Mouse (Mus musculus) heart, adult 9 months (tissue): Measurements from ENCODE around the gene Pde1b.

Experiments used
- DNase-seq, 2 experiments: peaks; one replicate each; pipeline ENCODE4 v3.0.0; 2022; ENCODE audit warnings: low spot score in 2 of 2

Gene Pde1b

GRCm38 (mm10) chr15:103502435-103503250 is at the start of gene Pde1b:
Gene Pde1b, plus strand, starts transcription at chr15:103503034.
- peak; percentile 15 to 16 for DNase-seq

DNA sequence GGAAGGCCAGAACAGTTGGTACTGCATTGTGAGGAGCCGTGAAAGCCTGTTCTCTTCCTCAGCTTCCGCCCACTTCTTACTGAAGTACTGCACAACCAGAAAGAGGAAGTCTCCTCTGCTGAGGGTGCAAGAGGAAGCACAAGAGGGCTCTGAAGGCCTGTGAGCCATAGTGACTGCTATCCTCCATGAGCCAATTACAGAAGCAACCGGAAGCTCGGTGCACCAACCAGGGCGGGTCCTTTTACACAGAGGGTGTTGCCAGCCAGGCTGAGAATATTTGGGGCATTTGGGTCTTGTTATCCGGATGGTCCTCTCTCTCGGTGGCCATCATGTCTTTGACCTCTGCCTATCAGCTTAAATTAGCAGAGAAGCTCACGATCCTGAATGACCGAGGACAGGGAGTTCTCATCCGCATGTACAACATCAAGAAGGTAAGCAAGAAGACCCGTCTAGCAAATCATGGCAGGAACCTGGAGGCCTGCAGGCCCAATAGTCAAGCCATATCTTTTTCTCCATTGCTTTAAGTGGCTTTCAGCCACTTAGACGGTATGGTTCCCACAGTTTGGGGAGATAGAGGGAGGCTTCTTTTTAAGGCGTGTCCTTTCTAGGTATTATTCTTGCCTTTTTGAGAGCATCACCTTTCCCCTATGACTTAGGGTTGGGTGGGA is 49.1 kb upstream of the Pde1b start, which contains the start of gene Nckap1l:
TSS of gene Nckap1l (plus strand) at position 244 of the 668 bp plus-strand sequence.
- peak; percentile 54 to 79 for DNase-seq

DNA sequence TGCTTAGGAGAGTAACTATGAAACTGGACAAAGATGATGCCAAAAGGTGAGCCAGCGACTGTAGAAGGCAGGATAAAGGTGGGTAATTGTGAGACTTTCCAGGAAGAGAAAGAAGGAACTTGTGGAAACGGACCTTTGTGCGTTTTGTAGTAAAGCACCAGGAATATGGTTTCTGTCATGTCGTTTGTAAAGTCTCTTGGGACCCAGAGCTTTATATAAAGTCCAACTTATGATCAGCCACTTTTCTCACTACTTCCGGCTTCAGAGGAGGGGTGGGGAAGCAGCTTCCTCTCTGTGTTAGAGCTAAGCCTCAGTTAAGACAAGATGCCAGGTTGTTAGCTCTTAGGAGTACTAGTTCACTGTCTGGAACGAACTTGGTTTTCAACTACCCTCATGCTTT is 48.4 kb upstream of the Pde1b start:
- DNase-seq = no peak

DNA sequence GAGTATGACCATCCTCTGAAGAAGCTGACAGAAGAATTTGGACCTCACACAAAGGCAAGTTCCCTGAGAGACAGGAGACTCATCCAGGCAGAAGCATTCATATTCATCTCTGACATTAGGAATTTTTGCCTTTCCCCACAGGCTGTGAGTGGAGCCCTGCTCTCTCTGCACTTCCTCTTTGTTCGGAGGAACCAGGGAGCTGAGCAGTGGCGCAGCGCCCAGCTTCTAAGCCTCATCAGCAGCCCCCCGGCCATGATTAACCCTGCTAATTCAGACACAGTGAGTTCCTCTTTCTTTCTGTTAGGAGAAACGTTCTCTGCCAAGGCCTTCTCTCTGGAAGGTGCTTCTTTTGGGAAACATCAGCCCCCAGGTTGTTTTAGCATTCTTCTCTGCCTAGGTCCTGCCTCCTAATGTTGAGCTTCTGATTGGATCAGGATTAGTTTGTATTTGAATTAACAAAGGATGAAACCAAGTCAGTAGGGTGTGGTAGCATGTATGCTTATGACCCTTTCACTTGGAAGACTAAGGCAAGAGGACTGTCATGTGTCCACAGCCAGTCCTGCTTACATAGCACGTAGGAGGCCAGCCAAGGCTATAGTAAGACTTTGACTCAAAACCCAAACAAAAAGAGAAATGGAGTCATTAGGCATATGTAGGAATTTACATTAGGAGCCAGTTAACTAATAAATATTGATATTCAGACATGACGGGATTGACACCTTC is 40.1 kb upstream of the Pde1b start:
- DNase-seq = peak; percentile 23 to 43

DNA sequence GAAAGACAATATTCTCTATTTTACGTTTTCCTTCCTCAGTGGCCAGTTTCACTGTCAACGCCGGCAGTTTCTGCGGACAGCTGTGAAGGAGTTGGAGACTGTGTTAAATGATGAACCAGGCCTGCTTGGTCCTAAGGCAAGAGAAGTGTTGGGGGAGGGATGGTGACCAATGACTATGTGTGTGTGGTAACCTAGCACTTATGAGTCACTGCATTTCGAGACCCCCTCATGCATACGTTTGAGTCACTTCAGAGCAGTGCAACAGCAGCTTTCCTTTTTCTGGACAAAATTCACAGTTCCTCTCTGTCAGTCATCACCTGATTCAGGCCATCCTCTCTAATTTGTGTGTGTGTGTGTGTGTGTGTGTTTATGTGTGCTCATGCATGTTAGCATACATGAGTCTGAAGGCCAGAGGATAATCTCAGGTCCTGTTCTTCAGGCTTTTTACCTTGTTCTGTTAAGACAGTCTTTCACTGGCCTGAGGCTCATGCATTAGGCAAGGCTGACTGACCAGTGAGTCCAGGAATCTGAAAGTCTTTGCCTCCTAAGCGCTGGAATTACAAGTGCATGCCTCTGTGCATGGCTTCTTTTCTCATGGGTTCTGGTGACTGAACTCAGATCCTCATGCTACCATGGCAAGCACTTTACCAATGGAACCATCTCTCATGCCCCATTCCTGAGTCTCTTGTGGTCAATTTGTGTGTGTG is 31.2 kb upstream of the Pde1b start:
- DNase-seq = no peak

- DNase-seq = no peak
Observed at GRCm38 (mm10) chr15:103472265-103472664, 30.6 kb upstream of the Pde1b start.

GRCm38 (mm10) chr15:103473182-103473581 is 29.7 kb upstream of the Pde1b start:
- no peak for DNase-seq

- no peak for DNase-seq
Observed at GRCm38 (mm10) chr15:103473769-103474168, 29.1 kb upstream of the Pde1b start.

- no peak for DNase-seq
Observed at GRCm38 (mm10) chr15:103479080-103479606, 23.7 kb upstream of the Pde1b start.

GRCm38 (mm10) chr15:103480129-103480528 is 22.7 kb upstream of the Pde1b start:
- DNase-seq = no peak

DNA sequence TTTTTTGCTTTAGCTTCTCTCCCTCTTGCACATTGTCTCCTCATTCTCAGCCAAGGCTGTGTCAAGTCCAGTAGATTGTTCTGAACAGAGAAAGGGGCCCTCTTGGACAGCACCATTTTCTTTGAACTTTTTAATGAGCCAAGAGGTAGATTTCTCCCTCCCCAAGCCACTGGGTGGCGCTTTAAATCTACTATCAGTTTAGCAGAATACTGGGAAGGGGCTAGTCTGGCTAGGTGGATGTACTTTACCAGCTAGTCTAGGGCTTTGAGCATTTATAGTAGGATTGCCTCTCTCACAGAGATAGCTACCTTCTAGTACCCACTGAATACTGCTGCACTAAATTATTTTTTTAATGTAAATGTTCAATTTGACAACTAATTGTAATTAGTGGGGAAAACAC is 20.3 kb upstream of the Pde1b start:
- DNase-seq = no peak

DNA sequence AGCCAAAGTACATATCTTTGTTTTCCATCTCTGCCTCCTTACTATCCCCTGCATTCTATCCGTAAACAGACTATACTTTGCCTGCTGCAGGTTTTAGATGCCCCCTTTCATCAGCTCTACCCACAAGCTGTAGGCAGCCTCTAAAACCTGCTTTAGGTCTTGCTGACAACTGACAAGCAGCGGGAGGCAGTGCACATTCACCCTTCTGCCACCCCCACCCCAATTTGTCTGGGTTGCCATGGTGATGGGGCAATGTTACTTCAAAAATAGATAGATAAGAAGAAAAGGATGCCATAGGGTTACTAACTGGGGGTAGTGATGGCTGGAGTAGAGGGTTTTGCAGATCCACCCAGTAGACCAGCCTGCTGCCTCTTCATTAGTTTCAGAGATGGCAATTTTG is 18.3 kb upstream of the Pde1b start:
- no peak for DNase-seq

DNA sequence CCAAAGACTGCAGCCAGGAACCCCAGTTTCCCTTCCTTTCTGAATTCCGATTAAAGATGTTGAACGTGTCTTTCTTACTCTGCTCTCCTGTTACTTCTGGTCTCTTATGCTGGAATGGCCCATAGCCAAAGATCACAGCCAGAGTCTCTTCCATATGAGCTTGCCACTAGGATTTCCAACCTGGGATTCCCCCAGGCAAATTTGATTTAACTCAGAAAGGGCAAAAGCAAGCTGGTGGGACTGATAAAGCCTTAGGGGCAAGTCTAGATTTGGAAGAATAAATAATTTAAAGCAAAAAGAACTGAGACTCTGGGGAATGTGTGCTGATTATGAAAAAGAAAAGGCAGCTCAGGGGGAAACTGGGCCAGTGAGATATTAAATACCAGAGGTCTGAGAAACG is 17.7 kb upstream of the Pde1b start:
- DNase-seq = no peak

DNA sequence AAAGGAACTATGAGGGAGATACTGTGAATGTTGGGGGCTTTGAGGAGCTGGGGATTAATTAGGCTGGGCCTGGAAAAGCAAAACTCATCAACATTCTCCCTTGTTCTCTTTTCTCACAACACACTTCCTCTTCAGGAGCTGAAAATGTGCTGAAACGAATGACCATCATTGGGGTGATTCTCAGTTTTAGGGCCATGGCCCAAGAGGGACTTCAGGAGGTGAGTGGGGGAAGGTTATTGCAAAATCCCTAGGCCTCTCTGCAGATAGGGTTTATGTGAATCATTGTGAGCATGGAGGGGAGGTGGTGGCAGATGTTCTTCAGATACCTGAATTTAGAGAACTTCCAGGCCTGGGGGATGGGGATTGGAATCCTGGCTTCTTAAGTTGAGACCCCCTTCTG is 16.2 kb upstream of the Pde1b start:
- DNase-seq = no peak

DNA sequence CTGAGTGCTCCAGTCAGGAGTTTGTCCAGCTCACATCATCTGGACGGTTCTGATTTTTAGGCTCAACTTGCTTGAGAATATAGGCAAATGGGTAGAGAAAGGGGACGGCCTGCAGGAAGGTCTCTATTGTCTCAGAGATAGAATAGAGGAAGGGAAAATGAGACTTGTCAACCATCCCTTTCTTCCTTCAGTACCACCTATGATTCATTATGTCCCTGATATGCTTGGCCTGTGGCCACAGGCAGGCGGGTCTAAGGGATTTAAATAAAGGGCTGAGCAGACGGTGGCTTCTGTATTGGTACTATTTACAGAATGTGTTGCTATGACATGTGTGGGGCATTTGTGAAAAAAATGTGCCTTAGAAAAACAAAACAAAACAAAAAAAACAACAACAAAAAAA is 14.5 kb upstream of the Pde1b start:
- no peak for DNase-seq

GRCm38 (mm10) chr15:103496204-103497140 is 6.4 kb upstream of the Pde1b start:
- DNase-seq = no peak

- no peak for DNase-seq
Observed at GRCm38 (mm10) chr15:103498157-103498556, 4.7 kb upstream of the Pde1b start.

GRCm38 (mm10) chr15:103500723-103501122 is 2.1 kb upstream of the Pde1b start:
- DNase-seq = no peak

GRCm38 (mm10) chr15:103501186-103501585 is 1.6 kb upstream of the Pde1b start:
- no peak for DNase-seq

GRCm38 (mm10) chr15:103503251-103503600 is 392 bp downstream of the Pde1b start:
- DNase-seq = no peak

GRCm38 (mm10) chr15:103503660-103504059 is 826 bp downstream of the Pde1b start:
- no peak for DNase-seq
